In genomic region chr7:34312786-34313442, GRCm38 (mm10) we compare ENCODE assay signal across 8 mouse cellular contexts. TPM values are rescaled to one million over a fixed set of nuclear protein-coding genes. Genes with fewer than 3 reads are reported as not detected.
DNase-seq lines count a peak whose midpoint lies in the region; ATAC-seq and TF ChIP-seq lines count a peak whose summit lies in the region.

No protein-coding gene starts in this region.

- DNase-seq in left cerebral cortex, adult 2 months (ENCODE audit: extremely low spot score in 1 of 2, low spot score in 2 of 2): no peak
- no peak for DNase-seq in left cerebral cortex, adult 8-10 months (ENCODE audit: low spot score in 2 of 2)
- peak; percentile 31 for DNase-seq in c-Kit-positive CD71-negative TER-119-negative erythroid progenitor cells, embryonic 14.5 days (ENCODE audit: low read depth)
- DNase-seq in hindbrain, embryonic 10.5 days (ENCODE audit: low spot score): no peak
- DNase-seq in midbrain, embryonic 10.5 days (ENCODE audit: low spot score): peak; percentile 62
- DNase-seq in testis, postnatal 14 days (ENCODE audit: low spot score): peak; percentile 73

- no peaks in the 10 kb centered on the region for H3K36me3 ChIP-seq in forebrain, embryonic 16.5 days (ENCODE audit: control insufficient read depth, insufficient read depth)
- 0 out of 2 replicates have a peak, but pooled peaks cover 6% of the 10 kb centered on the region for H3K36me3 ChIP-seq in hindbrain, embryonic 10.5 days
- H3K36me3 ChIP-seq in limb, embryonic 12.5 days: 0 out of 2 replicates have a peak, but pooled peaks cover 4% of the 10 kb centered on the region
- H3K36me3 ChIP-seq in midbrain, embryonic 10.5 days: no peaks in the 10 kb centered on the region

- peak overlapping the region; percentile 91 for H3K4me3 ChIP-seq in left cerebral cortex, adult 2 months
- H3K4me3 ChIP-seq in forebrain, embryonic 16.5 days (replicated peaks; ENCODE audit: low read length): peak overlapping the region; percentile 88
- peak overlapping the region; percentile 95 for H3K4me3 ChIP-seq in hindbrain, embryonic 10.5 days
- H3K4me3 ChIP-seq in limb, embryonic 12.5 days (replicated peaks): peak overlapping the region; percentile 99
- H3K4me3 ChIP-seq in midbrain, embryonic 10.5 days: peak overlapping the region; percentile 89

- H3K27ac ChIP-seq in left cerebral cortex, adult 2 months: peak overlapping the region; percentile 96
- peak overlapping the region; percentile 81 for H3K27ac ChIP-seq in forebrain, embryonic 16.5 days (ENCODE audit: low read length)
- H3K27ac ChIP-seq in hindbrain, embryonic 10.5 days: peak overlapping the region; percentile 95
- peak overlapping the region; percentile 87 for H3K27ac ChIP-seq in limb, embryonic 12.5 days
- H3K27ac ChIP-seq in midbrain, embryonic 10.5 days (replicated peaks): peak overlapping the region; percentile 94

- TF ChIP-seq CTCF in left cerebral cortex, adult 2 months (IDR thresholded peaks at IDR 0.05): no peak

- intact Hi-C loops in left cerebral cortex, adult 2 months (cut with DNase I): loop anchor here (5.0 kb wide), 1 partner anchor 46 kb away; no protein-coding TSS in a partner anchor

- ATAC-seq in forebrain, embryonic 16.5 days: peak; percentile 83
- ATAC-seq in limb, embryonic 12.5 days (ENCODE audit: insufficient number of reproducible peaks, insufficient read depth, low FRiP score, low TSS enrichment, low read depth): peak; percentile 81

- peak overlapping the region; percentile 72 for H3K4me2 ChIP-seq in forebrain, embryonic 16.5 days (ENCODE audit: low read length)
- peak overlapping the region; percentile 82 for H3K4me2 ChIP-seq in limb, embryonic 12.5 days

- no peaks in the 10 kb centered on the region for H3K27me3 ChIP-seq in forebrain, embryonic 16.5 days (replicated peaks; ENCODE audit: control insufficient read depth, insufficient read depth, low read length)
- H3K27me3 ChIP-seq in hindbrain, embryonic 10.5 days (ENCODE audit: insufficient read depth, poor library complexity, severe bottlenecking): no peaks in the 10 kb centered on the region
- H3K27me3 ChIP-seq in limb, embryonic 12.5 days: no peaks in the 10 kb centered on the region
- H3K27me3 ChIP-seq in midbrain, embryonic 10.5 days (ENCODE audit: low read depth, poor library complexity, severe bottlenecking): no peaks in the 10 kb centered on the region

- H3K9me3 ChIP-seq in forebrain, embryonic 16.5 days (ENCODE audit: control insufficient read depth, low read length): no peaks in the 10 kb centered on the region
- H3K9me3 ChIP-seq in hindbrain, embryonic 10.5 days: no peaks in the 10 kb centered on the region
- no peaks in the 10 kb centered on the region for H3K9me3 ChIP-seq in limb, embryonic 12.5 days
- no peaks in the 10 kb centered on the region for H3K9me3 ChIP-seq in midbrain, embryonic 10.5 days (replicated peaks)

- H3K9ac ChIP-seq in forebrain, embryonic 16.5 days (replicated peaks; ENCODE audit: low read depth, low read length): peak overlapping the region; percentile 92
- peak overlapping the region; percentile 93 for H3K9ac ChIP-seq in limb, embryonic 12.5 days (replicated peaks)

- WGBS in forebrain, embryonic 16.5 days: under 1% methylated on average over 44 of the region's 73 CpGs
- WGBS in hindbrain, embryonic 10.5 days: under 1% methylated on average over 68 of the region's 73 CpGs
- WGBS in limb, embryonic 12.5 days: under 1% methylated on average over 54 of the region's 73 CpGs
- under 1% methylated on average over 68 of the region's 73 CpGs for WGBS in midbrain, embryonic 10.5 days

- 0 out of 2 replicates have a peak, but pooled peaks cover 4% of the 10 kb centered on the region for H3K4me1 ChIP-seq in forebrain, embryonic 16.5 days (replicated peaks; ENCODE audit: control insufficient read depth, insufficient read depth, low read length)
- peaks cover 8% of the 10 kb centered on the region for H3K4me1 ChIP-seq in hindbrain, embryonic 10.5 days (replicated peaks)
- H3K4me1 ChIP-seq in limb, embryonic 12.5 days (replicated peaks): peaks cover 12% of the 10 kb centered on the region; the same call in 1 of the 2 replicates
- H3K4me1 ChIP-seq in midbrain, embryonic 10.5 days: peaks cover 11% of the 10 kb centered on the region

RNA-seq across cellular contexts. Expression of gene 4931406P16Rik, which starts 0.4 kb away (rescaled TPM):
- total RNA-seq in left cerebral cortex, adult 2 months (2021): 10 to 100 TPM; 40.7 to 42.8 TPM
- 10 to 100 TPM; 40.1 to 47.7 (median 41.2) TPM for total RNA-seq in left cerebral cortex, adult 8-10 months (2022)
- polyA plus RNA-seq in forebrain, embryonic 16.5 days (2015; fragmentation: Nextera tagmentation; extraction: Ambion mirVana): 28.2 and 31.5 TPM in 2 replicates
- polyA plus RNA-seq in hindbrain, embryonic 10.5 days (2016; fragmentation: Nextera tagmentation; extraction: Ambion mirVana): 25.2 and 26.8 TPM in 2 replicates
- 27.8 and 30.8 TPM in 2 replicates for polyA plus RNA-seq in limb, embryonic 12.5 days (2016; fragmentation: Nextera tagmentation; extraction: Ambion mirVana)
- polyA plus RNA-seq in midbrain, embryonic 10.5 days (2016; fragmentation: Nextera tagmentation; extraction: Ambion mirVana): 26.6 and 28.8 TPM in 2 replicates

Comparison
In these comparisons a context has a peak if more than half of its experiments do, and no peak if none do; other contexts are left out.
1. DNase-seq: peak in c-Kit-positive CD71-negative TER-119-negative erythroid progenitor cells, embryonic 14.5 days (single experiment), midbrain, embryonic 10.5 days (single experiment) and testis, postnatal 14 days (single experiment); none in left cerebral cortex, adult 2 months (0 of 2), left cerebral cortex, adult 8-10 months (0 of 2) and hindbrain, embryonic 10.5 days (single experiment).
2. Peak in every context shown above with its lines, with median percentiles within 50 percentile points of each other: H3K27ac ChIP-seq and H3K4me3 ChIP-seq.